Mouse (Mus musculus): ENCODE results near the gene Acss1.

The Acss1 gene

DNA sequence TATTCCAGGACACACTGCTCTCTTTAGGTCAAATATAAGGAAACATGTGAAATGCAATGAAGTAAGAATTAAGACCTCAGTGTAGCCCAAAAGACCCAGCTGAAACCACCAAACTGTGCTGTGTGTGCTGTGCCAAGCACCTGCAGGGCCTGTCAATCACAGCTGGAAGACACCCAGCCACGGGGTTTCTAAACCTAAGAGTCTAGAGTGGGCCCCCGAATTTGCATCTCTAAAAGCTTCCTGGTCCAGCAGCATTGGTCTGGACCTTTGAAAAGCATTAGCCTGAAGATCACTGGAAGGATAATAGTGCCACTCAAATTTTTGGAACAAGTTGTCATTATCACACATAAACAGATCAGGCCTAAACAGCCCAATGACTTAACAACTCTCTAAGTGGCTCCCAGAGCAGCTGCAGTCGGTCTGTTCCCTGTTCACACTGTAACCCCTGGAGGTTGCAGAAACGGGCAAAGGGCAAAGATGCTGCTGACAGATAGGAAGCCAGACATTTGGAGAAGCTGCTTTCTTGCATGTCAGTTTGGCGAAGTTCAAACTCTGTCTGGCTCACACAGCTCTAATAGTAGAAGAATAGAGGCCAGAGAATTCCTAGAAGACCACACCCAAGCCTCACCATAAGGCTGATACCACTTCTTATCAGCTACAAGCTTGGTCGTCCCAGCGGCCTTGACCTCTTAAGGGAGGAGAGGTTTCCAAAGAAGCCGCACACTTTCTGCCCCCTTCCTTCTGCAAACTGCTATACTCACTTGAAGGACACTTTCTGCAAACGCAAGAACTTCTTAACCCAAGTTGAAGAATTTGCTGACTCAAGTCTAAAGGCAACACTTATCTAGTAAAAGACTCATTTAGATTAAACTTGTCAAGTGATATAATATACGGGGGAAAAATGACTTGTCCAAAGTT, 2.5 kb downstream of the Acss1 start:
- no peak for DNase-seq (ENCODE audit: low spot score)

DNA sequence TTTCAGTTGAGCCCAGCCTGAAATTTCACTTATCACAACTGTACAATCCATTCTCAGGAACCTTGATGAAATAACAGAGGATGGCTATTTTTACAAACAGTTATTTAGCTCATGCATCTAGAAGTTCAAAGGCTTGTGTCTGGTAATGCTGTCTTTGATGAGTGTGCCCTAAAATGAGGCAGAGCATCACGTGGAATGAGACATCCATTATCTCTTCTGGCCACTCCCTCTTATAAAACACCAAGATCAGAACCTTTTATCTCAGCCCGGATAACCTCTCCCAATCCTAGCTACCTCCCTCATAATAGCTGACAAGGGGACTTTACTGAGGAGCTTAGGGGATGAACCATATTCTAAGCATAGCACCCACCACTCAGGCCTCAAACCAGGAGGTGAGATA, 3.3 kb downstream of the Acss1 start:
- DNase-seq (ENCODE audit: low spot score) = no peak

DNA sequence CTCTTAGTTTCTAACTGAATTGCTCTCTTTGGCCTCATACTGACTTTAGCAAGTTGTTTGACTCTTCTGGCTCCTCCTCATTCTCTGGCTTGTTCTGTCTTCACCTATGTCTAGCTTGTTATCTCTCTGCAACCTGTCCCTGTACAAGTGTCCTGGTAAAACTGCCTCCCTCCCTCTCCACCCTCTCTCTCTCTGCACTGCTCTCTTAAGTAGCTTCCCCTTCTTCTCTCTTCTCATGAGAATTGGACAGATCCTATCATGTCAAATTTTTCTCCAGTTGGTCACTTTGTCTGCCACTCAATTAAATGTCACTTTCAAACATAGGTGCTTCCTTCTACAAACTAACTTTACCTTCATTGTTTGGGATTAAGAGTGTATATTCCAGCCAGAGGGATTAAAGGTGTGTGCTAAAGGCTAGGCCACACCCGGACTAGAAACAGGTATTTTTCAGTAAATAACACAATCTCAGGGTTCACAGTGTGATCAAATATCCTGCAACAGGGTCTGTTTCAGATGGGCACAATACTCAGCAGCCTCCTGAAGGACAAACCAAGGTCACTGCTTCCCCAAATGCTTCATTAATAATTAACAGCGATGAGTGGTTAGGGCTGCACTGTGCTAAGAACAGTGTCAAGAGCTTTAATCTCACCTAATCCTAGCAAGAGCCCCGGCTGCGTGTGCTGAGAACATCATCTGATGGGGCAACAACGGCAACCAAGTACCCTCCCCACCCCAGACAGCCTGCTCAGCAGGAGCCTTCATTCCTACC, 4.0 kb downstream of the Acss1 start:
- no peak for DNase-seq (ENCODE audit: low spot score)

DNA sequence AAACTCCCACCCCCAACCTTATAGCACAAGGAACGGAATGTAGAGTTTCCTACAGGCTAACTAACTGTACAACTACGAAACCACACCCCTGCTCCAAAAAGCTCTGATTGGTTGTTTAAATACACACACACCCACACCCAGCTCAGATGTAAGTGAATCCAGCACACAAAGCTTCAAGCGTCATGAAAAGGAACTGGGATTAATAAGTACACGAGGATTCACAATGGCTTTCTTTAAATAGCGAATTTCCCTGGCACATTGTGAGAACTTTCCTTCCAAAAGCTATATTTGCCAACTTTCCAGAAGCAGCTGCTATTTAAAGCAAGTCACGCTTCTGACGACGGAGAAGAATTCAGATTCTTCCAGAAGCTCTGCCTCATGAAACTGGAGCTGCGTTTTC, 5.0 kb downstream of the Acss1 start:
- DNase-seq (ENCODE audit: low spot score) = no peak

DNA sequence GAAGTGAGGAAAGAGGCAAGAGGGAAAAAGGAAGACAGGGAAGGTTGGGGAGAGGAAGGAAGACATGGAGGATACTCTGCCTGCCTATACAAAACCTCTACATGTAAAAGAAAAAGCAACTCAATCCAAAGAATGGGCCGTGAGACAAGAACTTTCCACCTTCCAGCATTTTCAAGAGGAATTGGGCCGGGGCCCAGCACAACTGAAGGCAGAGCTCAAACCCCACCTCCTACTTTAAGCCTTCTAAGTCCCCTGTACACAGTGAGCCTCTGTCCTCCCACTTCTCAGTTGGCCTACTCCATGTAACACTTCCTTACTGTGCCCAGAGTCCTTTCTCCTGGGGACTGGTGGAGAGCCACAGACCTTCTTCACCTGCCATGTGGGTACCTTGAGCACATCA, 6.3 kb downstream of the Acss1 start:
- DNase-seq (ENCODE audit: low spot score) = no peak

DNA sequence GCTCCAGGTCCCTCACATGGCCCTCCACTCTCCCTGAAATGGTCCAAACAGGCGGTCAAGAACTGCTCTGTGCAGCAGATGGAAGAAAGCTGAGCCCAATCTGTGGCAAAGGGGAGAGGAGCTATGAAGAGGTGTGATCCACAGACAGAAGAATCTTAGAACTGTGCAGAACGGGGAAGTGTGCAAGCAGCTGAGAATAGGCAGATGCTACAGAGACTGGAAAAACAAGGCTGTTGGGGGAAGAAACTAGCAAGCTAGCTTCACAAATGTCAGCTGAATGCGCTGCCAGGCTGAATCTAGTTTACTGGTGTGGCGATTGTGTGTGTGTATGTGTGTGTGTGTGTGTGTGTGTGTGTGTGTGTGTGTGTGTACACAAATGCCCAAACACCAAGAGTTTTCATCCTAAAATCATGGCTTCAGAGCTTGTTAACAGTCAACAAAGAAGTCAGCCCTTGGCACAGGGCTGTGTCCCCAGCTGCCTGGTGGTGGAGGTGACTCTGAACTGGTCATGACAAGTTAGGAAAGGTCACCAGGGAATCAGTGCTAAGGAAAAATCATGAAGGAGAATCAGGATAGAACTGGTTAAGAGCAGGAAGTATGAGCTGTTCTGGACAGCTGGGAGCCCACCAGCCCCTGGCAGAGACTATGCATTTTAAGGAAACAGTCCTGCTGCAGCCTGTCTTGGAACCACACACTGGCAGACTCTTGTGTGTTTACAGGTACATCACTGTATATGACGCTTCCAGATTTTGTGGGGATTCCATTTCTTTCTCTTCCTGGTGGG, 7.4 kb downstream of the Acss1 start:
- DNase-seq (ENCODE audit: low spot score) = no peak

DNA sequence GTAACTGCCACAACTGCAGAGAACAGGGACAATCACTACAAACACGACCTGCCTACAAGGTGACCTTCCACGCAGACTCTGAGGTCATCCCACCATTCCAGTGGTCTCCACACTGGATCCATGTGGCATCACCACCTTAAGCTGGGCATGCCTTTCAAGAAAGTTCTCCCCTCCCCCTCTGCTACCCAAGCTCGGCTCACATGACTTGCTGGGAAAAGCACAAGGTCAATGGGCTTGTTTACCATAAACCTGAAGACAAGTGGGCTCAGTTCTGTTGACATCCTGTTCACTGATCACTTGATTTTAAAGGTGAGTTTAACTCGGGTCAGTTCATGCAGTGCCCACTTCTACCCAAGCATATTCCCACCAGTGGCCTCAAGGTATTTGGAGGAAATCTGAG, 8.3 kb downstream of the Acss1 start:
- DNase-seq (ENCODE audit: low spot score) = no peak

DNA sequence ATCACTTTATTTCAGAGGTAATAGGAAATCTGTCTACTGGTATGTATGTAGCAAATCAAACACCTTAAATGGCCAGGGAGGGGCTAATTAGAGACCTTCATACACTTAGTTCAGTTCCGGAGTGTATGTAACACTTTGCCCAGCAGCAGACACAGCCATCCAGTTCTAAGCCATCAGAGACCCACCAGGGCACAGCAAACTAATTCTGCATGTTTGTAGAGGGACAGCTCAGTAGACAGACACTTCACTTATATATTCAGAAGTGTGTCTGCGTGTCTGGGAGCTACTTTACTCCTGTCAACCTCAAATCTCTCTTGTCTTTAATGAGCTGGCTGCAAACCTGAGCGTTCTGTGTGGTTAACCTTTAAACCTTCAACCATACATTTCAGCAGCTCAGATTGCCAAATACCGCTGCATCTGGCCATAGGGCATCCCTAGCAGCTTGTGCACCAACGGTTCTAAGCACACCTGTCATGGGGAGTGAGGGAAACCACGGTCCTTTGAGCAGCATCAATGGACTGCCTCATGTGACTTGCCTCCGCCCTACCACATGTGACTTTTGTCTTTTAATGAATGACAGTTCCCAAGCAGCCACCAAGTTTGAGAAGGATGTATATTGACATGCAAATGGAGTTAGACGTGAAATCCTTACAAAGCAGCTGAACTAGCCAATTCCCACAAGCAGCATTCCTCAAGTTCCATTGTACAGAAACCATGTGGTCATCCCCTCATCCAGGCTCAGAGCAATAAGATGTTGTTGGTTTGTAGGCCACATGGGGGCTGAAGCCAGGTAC, 11.1 kb downstream of the Acss1 start:
- DNase-seq (ENCODE audit: low spot score) = no peak

DNA sequence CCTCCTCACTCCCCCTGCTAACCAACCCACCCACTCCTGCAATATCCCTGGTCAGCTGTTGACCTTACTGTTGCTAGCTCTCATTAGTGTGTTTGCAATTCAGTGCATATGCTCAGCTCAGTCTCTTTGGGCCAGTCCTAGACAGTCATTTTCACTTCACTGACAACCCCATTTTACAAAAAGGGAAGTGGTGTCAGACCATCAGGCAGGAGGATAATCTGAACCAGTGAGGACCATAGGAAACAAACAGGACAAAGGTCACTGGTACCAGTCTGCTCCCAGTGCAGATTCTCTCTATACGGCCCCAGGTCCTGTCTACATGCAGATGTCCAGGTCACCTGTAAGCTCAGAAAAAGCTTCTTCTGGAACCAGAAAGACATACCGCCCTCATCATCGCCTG, 12.2 kb downstream of the Acss1 start:
- no peak for DNase-seq (ENCODE audit: low spot score)

DNA sequence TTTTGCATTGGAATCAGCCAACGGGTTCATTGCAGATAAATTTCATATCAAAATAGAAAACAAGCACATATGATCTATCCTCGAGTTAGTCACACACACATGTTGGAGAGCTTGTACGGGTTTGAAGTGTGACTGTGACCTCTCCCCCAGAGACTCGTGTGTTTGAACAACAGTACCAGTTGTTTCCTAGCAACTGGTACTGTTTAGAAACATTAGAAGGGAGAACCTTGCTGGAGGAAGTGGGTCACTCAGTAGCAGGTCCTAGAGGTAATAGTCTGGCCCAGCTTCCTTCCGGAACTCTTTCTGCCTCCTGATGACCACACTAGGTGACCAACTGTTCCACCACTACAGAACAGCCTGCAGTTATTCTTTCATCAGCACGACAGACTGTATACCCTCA, 13.0 kb downstream of the Acss1 start:
- DNase-seq (ENCODE audit: low spot score) = no peak

DNA sequence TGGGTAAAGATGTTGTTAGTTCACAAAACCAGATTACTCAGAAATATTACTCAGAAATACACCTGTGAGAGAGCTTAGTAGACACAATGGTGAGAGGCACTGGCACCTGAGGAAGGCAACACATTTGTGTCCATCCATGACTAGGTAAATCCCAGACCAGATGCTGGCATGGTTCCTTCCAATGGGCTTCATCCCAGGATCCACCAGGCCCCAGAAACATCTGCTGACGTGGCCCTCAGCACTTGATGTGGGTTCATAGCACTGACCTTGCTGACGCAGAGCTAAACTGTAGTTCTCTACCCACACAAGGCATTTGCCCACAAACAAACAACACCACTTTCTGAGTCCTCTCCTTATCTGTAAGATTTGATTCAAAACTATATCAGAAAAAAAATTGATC, 13.5 kb downstream of the Acss1 start:
- DNase-seq (ENCODE audit: low spot score) = no peak

DNA sequence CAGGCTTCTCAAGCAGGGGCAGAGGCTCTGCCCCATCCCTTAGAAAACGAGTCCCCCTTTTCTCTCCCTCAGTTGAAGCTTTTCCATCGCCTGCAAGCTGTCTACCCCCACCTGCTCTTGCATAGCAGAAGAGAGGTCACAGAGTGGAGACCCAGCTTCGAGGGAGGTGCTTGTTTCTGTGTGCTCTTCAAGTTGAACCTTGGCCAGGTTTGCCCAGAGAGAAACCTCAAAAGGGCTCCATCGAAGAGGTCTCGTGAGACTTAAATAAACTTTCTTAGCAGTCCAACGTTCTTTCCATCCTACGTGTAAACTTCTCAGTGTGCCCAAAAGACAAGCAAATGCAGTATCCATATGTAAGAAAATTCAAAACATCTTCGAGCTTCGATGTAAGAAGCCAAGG, 16.9 kb downstream of the Acss1 start:
- DNase-seq (ENCODE audit: low spot score) = no peak

DNA sequence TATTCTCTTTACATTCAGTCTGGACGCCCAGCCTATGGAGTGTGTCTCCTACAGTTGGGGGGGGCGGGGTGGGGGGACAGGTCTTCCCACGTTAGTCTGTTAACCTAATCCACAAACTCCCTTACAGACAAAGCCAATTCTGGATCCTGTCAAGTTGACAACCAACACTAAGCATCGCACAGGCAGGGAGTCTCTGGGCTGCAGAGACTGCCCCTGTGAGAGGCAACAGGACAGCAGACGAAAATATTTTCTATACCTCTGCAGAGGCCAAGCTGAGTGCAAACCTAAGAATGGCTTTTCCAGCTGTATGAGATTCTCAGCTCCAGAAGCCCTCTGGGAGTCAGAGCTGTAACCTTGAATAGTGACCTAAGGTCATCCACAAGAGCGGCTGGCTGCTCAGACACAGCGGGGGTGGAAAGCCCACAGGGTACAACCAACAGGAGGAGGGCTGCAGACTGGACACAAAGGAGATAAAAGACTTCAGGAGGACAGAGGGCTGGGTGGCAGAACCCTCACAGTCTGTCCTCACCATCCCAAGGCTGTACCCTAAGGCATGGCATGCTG, 17.7 kb downstream of the Acss1 start:
- no peak for DNase-seq (ENCODE audit: low spot score)

DNA sequence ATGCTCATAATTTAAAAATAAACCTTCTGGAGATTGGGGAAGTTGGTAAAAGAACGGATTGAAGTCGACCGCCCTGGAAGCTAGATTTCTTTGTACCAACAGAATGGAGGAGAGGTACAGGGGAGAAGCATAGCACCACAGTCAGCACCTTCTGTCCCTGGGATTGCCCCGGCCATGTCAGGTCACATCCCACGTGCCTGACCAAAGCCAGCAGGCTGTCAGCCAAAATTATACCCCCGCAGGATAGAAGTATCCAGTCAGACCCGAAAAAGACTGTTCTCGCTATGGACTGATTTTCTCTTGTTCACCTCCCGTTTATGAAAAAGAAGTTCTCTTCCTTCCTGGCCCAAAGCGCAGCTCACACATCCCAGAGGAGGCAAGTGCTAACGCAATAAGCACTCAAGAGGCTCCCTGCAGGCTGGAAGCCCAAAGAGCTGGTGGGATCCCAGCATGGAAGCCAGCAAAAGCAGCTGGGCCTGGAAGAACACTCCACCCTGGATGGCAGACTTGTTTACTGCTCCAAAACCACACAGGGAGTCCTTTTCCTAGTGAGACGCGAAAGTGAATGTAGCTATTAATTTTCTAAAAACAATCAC, 19.9 kb downstream of the Acss1 start:
- no peak for DNase-seq (ENCODE audit: low spot score)

DNA sequence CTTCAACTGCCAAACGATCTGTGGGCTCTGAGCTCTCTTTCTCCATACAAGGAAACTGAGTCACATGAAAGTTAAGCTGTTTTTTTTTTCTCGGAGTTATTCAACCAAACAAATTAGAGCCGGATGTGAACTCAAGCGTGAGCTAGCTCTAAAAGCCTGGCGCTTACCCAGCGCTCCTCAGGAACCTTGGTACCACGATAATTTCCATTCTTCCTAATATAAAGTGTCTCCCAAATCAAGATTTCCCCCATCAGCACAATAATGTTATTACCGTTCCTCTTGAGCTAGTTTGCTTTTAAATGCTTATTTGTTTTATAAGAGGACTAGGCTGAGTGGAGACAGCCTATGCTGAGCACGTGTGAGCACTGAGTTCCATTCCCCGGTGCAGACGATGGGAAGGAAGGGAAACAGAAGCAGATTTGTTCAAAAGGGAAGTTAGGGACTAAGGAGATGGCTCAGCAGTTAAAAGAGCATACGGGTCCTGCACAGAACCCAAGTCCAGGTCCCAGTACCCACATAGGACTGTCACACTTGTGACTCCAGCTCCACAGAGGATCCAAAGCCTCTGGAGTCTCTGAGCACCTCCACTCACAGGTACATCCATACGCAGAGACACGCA, 20.5 kb downstream of the Acss1 start:
- no peak for DNase-seq (ENCODE audit: low spot score)

DNA sequence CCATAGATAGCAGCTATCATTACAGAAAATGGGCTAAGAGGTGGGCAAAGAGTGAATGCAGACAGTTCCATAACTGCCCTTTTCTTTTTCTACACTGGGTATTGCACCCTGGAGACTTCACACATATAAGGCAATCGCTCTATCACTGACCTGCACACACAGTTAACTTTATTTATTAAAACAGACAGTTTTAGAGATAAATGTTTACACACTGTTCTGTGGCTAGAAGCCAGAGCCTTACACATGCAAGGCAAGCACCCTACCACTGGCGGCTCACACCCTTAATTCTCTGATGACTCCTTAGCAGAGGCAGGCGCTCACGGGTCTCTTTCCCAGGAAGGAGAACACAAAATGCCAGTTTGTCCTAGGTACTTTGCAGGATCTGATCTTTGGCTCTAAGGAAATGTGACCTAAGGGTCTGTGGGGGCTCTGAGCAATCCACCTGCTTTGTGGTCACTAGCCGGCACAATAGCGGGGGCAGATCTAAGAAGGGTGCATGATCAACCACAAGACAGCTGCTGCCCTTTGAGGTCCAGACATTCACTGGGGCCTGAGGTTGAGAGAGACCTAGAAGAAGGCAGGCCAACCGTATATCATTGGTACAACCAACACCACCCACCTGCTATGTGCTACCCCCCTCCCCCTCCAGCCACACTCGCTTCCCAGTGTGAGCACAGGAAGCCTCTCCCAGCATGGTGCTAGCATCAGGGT, 21.7 kb downstream of the Acss1 start:
- DNase-seq (ENCODE audit: low spot score) = no peak

DNA sequence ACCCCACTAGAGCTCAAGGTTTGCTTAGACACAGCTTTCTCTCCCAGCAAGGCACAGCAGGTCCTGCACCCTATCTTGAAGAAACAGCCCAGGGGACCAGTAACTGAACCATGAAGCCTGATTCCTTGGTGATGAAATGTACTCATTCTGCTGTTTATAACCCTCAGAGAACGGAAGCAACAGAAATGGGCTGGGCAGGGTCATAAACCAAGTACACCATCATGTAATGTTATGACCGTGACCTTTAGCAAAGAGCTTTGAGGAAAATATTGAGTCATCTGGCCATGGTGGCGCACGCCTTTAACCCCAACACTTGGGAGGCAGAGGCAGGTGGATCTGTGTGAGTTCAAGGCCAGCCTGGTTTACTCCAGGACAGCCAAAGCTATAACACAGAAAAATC, 23.1 kb downstream of the Acss1 start:
- DNase-seq (ENCODE audit: low spot score) = no peak

DNA sequence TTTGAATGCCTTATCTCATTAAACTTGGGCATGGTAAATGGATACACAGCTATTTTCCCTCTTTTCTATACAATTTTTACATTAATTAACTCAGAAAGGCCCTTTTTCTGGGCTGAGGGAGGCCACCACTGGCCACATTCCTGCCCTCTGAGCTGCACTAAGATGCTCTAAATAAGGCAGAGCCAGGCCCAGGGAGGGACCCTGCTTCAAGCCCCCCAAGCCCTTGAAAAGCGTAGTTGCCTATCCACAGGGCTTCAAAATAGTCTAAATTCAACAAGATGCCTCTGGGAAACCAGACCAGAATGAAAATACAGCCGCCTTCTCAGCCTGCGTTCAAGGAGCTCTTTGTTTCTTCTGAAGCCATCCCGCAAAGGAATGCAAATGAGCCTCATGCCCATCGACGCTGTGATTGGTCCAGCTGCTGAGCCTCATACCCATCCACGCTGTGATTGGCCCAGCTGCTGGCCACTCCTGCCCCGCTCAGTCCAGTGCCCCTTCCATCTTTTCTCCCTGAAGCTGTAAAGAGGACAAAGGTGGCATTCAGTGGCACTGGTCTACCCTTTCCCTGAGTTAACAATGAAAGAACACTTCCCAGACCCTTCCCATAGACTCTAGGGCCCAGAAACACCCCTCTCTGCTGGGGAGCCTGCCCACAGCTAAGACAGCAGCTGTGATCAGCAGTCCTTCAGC, 24.4 kb downstream of the Acss1 start:
- DNase-seq (ENCODE audit: low spot score) = no peak

DNA sequence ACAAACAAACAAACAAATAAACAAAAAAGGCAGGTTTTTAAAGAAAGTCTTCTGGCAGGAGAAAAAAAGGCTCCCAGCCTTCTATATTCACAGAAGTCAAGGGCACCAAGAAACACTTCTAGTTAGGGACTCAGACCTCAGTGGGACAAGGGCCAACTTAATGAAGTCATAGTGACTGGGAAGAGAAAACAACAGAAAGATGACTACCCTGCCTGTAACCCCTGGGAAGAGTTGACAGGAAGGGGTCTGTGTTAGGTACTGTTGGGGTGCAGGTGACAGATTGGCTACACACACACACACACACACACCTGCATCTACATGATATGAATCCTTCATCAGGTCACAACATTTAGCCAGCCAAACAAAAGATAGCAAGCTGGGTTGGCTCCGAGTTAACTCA, 25.1 kb downstream of the Acss1 start:
- DNase-seq (ENCODE audit: low spot score) = no peak
